Mouse (Mus musculus) 3T3-L1 (cell line): ENCODE measurements around the gene Bcl3.

Experiments used
- DNase-seq: peaks from one replicate; pipeline ENCODE4 v3.0.0-alpha.2; 2015; ENCODE audit warnings: low read depth, low spot score

The Bcl3 gene

DNA sequence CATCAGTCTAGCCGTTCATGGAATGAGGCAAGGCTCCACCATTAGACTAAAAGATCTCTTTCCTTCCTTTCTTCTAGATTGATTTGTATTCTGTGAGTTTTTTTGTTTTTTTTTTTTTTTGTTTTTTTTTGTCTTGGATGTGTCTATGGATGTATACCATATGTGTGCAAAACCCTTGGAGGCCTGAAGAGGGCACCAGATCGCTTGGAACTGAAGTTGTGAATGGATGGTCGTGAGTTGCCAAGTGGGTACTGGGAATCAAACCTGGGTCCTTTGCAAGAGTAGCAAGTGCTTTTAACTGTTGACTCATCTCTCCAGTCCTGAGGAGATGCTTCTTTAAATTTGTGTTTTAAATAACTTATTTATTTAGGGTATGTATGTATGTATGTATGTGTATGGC is 11.5 kb upstream of the Bcl3 start:
- DNase-seq, result no peak

DNA sequence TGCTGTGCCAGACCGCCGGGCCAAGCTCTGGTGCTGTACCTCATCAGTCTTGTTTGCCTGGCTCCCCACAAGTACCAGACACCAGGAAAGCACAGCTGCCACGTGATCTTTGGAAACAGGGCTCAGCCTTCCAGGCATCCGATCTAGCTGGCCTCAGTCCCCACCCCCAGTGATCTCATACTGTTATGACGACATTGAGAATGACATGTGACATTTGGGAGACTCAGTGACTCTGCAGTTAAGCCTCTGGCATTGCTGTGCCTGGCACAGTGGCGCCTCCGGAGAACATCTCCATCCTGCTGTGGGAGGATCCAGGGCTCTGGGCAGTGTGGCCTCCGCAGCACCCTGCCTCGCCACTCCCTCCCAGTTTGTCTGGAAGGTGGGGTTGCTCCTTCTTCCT is 9.3 kb upstream of the Bcl3 start:
- no peak for DNase-seq

DNA sequence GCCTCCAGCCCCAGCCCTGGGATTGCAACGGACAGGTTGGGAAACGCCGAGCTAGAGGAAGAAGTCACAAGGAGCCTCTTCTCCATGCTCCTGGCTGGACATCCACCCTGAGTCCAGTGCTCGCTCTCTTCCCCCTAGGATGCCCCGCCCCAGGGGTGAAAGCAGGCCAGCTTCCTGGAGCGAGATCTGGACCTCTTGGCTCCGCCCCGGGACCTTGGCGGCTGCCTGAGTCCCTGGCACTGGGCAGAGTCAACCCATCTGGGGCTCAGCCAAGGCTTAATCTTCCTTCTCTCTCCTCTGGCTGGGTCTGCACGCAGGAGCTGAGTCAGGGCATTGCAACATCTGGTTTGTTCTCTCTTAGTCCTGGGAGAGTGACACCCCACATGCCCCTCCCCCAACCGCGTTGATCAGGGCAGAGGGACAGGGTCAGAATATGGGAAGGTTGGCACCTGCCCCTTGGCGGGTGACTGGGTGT is 8.1 kb upstream of the Bcl3 start:
- DNase-seq, result peak; percentile 98

DNA sequence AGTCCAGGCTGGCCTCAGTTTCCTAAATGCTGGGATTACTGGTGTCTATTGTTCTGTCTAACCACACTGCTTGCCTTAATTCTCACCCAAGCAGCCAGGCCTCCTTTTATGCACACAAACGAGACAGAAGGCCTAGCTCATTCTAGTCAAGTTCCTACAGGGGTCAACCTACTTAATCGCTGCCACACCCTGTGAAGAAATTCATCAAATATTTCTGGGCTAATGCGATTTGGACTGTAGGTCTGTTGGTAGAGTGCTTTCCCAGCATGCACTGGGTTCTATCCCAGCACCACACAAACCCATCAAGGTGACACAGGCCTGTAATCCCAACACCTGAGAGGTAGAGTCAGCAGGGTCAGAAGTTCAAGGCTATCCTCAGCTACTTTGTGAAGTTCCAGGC is 7.1 kb upstream of the Bcl3 start:
- DNase-seq, result no peak

DNA sequence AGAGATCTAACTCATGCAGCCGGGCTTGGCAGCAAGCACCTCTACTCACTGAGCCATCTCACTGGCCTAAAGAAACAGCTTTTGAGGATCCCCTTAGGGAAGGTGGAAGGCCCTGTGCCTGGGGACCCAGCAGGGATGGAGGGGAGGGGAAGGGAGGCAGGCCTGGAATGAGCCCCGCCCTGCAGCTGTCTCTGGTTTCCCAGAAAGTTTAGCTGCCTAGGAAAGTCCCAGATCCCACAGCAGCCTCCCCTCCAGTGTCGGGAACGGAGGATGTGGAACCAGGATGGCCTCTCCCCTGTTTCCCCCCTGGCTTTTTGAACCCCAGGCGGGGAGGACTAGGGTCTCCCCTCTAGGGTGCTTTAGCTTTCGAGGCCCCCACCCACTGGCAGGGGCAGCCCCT is 4.2 kb upstream of the Bcl3 start:
- peak; percentile 62 for DNase-seq

DNA sequence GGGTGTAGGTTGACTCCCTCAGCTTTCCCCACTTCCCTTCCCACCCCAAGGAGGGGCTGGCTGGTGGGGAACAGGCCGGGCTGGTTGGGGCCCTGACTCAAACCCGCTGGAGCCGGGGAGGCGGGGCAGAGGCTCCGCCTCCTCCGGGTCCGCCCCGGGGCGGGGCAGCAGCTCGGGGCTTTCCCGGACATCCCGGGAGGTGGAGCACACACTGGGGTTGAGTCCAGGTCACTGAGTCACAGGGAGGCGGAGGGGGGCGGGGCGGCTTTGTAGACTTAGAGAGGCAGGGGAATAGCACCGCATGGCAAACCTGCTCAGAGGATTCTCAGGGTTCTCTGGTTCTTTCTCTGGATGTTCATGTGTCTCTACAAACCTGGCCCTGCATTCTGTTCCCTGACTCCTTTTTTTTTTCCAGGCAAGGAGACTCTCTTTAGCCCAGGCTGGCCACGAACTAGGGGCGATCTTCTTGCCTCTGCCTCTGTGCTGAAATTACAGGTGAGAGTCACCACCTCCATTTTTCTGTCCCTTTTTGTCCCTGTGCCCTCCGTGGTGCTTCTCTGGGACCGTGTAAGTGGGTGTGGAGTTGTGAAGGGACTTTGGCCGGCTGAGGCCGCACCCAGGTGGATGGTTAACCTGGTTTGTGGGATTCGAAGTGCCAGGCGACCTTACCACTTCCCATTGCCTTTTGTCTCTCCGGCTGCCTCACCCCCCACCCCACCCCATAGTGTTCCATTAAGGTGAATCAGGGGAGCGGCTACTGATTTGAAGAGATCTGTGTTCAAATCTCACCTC is 1.8 kb upstream of the Bcl3 start:
- DNase-seq, result peak; percentile 90

DNA sequence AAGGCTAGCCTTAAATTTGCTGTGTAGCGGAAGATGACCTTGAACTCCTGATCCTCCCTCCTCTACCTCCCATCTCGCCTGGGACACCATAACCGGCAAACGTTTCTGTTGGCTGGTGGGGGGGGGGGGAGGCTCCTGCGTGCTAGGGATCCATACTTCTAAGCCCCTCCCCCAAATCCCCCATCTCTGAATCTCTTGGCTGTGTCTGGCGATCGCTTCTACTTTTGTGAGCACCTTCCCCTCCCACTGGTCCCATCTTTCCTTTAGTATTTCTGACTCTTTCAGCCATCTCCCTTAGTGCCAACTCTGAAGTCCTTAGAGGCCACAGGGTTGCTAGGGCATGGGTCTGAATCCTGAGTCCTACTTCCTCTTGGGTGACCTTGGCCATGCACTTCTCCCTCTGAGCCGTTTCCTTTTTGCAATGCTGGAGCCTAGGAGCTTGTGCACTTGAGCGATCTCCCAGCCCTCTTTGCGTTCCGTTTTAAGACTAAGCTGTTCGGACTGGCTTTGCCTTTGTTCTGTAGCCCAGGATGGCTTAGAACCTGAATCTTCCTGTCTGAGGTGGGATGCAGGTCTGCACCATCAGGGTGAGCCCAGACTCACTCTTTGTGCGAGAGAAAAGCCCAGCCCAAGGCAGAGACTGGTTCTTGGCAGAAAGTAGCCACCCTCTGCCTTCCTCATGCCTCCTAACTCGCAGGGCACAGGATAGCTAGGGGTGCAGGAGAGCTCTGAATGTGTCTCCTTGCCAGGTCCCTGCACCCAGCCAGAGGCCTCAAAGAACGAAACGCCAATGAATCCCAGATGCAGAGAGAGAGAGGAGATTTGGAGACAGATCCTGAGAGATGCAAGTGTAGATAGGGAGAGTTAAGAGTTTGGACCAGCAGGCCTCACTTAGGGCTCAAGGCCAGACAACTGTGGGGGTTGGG is 949 bp upstream of the Bcl3 start:
- DNase-seq, result no peak

DNA sequence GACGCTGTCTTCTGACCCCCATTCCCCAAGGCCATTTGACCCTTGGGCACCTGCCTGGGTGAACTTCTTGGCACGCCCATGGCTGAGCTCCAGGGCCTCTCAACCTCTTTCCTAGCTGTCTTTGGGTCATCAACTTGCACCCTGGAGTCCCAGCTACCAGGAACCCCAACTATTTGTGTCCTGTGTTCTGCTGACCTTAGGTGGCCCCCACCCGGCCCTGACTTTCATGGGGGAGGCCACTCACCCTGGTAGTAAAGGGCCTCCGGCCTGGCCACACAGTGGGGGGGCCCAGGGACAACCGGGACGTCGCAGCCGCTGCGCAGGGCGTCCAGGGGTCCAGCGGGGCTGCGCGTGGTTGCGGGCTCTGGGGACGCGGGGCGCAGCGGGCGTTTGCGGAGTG is 377 bp downstream of the Bcl3 start:
- DNase-seq, result no peak

DNA sequence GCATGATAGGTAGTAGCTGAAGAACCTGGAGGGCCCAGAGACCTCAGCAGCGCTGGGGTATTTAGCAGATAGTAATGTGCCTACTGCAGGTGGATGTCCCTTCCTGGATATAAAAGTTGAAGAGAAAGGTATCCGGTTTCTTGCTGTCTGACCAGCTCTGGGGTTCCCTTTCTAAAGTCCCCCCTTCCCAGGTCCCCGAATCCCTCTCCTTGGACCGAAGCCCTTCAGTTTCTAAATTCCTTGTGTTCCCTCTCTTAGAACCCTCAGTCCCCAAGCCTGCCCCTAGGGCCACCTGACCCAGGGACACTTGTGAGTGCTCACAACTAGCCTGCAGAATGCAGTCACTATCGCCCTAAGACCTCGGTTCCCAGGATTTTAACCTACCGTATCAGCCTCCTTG is 937 bp downstream of the Bcl3 start:
- no peak for DNase-seq

DNA sequence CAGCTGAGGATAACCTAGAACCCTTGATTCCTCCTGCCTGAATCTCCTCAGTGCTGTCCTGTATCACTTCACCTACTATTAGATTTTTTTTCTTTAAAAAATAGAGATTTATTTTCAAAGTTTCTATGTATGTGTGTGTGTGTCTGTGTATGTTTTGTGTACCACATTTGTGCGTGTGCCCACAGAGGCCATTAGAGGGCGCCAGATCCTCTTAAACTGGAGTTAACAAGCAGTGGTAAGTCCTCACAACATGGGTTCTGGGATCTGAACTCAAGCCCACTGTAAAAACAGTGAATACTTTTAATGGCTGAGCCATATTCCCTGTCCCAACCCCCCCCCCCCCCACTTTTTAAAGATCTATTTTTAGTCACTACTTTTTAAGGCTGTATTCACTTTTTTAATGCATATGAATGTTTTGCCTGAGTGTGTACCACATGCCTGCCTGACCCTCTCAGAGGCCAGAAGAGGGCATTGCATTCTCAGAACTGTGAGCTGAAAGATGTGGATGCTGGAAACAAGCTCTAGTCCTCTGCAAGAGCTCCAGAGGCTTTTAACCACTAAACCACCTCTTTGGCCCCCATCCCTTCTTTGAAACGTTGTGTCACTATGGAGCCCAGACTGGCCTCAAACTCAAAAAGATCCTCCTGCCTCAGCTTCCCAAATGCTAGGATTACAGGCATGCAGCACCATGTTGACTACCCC is 2.1 kb downstream of the Bcl3 start:
- no peak for DNase-seq

DNA sequence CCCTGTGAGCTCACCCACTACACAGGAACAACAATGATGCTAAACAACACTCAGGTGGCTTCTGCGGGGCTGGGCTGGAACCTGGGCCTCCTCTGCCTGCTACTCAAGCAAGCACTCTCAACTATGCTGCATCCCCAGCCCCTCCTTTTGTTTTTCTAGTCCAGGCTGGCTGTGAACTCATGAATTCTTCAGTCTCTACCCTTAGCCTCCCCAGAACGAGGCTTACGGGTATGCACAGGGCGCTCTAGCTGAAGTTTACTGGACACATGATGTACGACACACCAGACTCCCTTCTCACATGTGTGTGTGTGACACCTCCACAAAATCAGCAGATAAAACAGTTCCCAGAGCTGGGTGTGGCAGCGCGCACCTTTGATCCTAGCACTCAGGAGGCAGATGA is 3.7 kb downstream of the Bcl3 start:
- DNase-seq, result no peak

DNA sequence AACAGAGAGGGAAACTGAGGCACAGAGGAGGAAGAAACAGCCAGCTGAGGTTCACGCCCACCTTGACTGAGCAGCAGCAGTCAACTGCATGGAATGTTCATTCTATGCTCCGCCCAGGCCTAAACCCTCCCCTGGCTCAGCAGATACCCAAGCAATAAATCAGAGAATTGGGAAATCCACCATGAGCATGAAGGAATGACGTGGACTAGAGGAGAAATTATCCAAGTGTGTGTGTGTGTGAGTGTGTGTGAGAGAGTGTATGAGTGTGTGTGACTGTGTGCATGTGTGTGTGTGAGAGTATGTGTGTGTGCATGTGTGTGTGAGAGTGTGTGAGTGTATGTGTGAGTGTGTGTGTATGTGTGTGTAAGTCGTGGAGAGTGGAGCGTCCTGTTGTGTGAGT is 4.1 kb downstream of the Bcl3 start:
- DNase-seq, result peak; percentile 87

DNA sequence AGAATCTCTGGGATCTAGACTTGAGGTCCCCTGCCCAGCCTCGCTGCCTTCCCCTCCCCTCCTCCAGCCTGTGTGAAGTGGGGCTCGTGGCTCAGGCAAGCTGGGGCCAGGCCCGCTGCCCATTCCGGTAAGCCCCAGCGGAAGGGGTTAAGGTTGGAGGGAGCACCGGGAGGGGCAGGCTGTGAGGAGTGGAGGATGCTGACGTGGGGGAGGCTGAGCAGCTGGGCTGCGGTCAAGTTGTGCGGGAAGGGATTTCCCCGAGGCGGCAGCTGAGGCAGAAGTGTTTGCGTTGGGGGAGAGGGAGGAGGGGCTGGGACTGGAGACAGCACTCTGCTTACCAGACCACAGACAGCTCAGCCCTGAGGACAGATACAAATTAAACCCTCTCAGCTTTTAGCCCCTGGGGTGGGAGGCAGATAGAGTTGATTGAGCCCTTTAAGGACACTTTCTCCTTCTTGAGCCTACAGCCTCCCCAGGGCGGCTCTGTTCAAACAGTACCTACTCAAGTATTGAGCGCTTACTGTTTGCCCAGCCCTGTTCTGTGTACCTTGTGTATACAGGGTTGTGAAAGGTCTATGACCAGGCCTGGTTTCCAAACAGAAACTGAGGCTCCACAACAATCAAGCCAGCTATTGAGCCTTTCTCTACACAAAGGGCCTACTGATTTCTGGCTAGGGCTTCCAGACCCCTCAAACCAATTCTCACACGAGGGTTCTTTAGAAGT is 5.0 kb downstream of the Bcl3 start:
- peak; percentile 86 for DNase-seq

DNA sequence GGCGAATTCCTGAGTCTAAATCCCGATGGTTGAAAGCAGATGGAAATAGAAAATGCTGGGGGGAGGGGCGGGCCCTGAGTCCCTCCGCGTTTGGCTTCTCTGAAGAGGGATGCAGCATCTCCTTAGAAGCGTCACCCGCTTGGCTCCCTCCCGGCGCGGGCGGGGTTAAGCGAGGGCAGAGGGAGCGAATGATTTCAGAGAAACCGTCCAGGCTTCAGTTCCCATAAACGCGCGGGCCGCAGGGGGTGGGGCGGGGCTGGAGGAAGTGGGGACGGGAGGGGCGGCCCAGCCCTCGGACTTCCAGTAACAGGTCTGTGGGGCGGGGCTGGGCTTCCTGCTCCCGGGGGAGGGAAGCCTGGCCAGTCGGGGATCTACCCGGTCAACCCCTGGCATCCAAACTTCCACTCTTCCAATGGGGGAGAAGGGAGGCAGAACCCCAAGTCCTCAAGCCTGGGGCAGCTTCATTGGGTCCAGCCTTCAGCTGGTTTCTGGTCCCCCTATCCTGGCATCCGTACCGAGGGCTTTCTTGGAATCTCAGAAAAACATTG is 6.3 kb downstream of the Bcl3 start:
- DNase-seq, result peak; percentile 85

DNA sequence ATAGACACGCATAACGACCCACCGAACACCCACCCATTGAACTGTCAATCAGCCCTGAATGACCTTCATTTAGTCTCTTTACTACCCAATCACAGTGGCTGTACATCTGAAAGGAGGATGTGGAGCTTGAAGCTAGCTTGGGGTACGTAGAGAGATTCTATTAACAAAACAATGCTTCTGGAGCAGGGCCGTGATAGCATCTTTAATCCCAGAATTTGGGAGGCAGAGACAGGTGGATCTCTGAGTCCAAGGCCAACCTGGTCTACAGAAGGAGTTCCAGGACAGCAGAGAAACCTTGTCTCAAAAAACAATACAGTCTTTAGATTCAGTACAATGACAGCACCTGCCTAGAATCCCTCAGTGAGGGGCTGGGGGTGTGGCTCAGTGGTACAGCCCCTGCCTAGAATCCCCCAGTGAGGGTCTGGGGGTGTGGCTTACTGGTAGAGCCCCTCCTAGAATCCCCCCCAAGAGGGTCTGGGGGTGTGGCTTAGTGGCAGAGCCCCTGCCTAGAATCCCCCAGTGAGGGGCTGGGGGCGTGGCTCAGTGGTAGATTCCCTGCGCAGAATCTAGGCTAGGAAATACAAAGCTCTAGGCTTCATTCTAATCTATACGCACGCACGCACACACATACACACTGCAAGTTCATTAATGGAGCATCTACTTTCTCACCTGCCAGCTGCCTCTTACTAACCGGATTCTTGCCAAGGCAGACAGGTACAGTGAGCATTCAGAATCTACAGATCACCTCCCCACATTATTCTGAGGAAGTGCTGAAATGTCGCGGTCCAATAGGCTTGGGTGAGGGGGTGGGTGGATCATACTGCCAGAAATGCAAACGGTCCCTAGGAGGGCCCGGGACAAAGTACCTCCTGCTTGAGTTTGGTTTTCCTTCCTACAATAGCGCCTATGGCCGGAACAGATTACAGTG is 7.0 kb downstream of the Bcl3 start:
- DNase-seq, result no peak

DNA sequence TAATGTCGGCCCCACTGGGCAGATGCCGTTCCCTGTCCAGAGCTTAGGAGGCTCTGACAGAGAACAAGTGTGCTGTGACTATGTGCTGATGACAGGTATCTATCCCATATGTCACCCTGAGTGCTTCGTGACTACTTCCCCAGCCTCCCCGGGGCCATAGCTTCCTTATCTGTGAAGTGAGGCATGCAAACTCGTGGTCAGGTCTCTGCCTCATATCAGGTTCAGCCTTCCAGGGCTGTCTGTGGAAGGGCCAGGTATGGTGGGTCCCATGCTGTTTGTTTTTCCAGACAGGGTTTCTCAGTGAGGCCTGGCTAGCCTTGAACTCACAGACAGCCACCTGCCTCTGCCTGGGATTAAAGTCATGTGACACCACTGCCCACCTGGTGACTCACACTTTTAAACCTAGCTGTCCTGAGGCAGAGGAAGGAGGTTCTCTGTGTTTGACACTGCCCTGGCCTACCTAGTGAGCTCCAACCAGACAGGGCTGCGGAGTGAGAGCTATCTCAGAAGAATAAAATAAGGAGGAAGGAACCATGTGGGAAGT is 8.9 kb downstream of the Bcl3 start:
- no peak for DNase-seq

DNA sequence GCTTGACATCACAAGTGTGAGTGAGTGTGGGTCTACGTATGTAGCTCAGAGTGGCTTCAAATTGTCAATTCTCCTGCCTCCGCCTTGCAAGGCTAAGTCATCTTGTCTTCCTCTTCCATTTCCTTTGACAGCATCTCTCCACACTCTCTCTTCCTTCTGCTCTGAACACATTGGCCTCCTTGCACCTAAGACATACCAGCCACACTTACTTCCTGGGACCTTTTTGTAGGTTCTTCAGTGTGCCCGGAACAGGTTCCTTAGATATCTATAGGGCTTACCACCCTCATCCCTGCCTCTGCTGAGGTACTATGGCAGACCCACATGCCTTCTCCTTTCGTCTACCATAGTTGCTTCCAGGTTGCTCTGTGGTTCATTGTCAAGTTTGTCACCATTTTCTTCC is 9.4 kb downstream of the Bcl3 start:
- DNase-seq, result no peak

DNA sequence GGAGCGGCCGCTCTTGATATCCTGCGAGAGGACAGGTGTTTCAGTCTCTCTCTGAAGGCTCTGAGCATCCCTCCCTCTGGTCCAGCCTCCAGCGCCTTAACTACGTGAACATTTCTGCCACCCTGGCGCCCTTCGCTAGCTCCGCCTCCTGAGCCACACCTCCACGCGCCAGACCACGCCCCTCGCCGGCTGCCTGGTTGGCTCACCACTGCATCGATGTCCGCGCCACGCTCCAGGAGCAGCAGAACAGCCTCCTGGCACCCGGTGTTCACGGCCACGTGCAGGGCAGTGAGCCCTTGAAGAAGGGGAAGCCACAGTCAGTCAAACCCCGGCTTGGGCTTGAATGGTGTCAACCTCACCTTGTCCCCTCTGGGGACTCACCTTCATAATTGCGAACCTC is 11.5 kb downstream of the Bcl3 start:
- no peak for DNase-seq

DNA sequence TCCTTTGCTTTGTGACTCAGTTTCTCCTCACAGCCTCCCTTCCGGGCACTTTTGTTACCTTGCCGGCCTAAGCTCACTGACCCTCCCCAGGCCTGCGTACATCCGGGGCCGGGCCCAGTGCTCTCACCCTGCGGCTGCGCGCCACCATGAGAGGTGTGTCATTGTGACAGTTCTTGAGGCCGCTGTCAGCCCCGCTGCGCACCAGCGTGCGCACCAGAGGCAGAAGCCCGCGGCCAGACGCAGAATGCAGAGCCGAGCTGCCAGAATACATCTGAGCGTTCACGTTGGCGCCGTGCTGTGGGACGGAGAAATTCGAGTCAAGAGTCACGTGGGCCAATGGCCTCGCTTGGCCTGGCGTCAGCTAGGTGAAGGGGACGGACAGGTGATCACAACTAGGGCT is 13.2 kb downstream of the Bcl3 start:
- DNase-seq, result no peak
